Mouse (Mus musculus): Measurements from ENCODE around the gene Klhdc8b. TPM values are rescaled to one million over a fixed set of nuclear protein-coding genes. Genes with fewer than 3 reads are reported as not detected.
A peak's percentile ranks its signal among the peaks of the same experiment; 100 is the strongest.

Klhdc8b gene
- total and polyA plus RNA-seq, 3 experiments = 19.4 to 73.1 (median 24.5) TPM

DNA sequence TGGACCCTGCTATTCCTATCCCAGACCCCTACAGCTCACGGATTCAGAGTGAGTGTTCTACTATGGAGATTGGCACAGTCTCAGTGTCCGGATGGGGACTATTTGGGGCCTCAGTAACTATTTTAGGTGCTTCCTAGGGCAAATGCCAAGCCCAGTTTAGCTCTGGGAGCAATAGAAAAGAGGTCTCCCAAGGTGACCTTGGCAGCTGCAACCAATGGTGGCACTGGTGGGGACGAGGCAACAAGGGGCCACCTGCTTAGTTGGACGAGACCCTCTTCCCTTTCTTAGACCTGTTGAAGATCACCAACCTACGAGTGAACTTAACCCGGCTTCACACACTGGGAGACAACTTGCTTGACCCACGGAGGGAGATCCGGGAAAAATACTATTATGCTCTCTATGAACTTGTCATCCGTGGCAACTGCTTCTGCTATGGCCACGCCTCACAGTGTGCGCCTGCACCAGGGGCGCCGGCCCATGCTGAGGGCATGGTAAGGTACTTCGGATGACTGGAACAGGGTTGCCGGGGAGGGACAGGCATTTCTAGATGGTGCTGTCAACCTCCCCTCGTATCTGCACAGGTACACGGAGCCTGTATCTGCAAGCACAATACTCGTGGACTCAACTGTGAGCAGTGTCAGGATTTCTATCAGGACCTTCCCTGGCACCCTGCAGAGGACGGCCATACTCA is 20.3 kb upstream of the Klhdc8b start:
- DNase-seq = no peak

DNA sequence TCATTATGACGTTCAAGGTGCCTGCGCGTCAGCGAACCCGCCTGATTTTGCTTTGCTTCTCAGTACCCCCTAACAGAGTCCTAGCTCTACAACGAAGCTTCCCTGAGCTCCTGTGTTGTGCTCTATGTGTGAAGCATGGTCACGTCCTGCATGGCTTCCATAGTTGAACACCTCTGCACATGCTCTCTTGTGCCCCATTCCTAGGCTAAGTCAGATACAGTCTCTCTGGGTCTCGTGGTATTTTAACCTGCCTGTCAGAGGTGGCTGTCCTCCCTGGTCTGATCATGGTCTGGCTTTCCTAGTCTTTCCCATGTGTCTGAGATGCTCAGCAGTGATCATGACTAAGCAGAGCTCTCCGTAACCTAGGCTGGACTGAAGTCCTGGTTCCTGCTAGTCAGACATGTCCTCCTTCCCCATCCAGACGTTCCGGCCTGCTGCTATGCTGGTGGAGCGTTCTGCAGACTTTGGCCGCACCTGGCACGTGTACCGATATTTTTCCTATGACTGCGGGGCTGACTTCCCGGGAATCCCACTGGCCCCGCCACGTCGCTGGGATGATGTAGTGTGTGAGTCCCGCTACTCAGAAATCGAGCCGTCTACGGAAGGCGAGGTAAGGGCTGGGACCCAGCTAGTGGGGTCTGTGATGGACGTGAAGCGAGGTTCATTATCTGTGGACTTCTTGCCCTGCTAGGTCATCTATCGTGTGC is 19.6 kb upstream of the Klhdc8b start:
- no peak for DNase-seq

DNA sequence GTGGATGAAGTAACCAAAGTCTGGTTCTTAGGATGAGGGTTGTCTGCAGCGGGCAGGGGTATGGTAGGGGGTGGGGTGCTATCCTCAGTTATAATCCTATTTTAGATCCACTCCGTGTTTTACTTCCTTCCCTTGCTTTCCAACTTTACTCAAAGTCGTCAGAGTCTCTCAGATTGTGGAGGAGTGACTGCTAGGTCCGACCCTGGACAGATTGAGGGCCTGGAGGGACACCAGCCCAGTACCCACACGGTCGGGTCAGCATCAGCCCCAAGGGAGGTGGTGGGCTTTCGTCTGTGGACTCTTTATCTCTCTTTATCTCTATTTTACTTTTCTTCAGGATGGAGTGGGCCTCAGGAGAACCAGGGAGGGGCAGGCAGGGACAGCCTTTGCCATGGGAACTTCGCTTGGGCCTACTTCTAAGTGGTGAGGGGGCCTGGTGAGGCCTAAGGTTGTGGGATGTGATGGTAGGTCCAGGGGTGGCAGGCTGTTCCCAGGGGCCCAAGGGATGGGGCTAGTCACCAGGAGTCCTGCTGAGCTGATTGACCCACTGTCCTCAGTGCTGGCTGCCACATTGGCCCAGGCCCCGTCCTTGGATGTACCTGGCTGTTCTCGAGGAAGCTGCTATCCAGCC is 18.5 kb upstream of the Klhdc8b start, which contains the start of gene Lamb2:
Lamb2 (plus strand) TSS at position 16 of the 631 bp plus-strand sequence.
- DNase-seq = peak; percentile 71

DNA sequence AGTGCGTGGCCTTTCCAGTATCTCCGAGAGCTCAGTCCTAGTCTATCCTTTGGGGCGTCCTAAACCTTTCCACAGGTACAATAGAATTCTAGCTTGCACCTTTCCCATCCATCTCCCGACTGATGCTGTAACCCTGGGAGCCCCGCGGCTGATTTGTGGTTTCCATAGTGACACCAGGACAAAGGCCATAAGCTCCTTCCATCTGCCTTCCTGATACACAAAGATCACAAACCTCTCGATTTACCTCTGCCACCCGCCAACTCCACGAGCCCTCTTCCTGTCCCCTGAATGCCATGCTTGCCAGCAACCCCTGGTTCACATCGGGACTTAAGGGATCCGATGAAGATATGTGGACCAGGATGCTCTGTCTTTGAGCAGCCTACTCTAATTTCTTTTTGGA is 17.9 kb upstream of the Klhdc8b start:
- DNase-seq = no peak

DNA sequence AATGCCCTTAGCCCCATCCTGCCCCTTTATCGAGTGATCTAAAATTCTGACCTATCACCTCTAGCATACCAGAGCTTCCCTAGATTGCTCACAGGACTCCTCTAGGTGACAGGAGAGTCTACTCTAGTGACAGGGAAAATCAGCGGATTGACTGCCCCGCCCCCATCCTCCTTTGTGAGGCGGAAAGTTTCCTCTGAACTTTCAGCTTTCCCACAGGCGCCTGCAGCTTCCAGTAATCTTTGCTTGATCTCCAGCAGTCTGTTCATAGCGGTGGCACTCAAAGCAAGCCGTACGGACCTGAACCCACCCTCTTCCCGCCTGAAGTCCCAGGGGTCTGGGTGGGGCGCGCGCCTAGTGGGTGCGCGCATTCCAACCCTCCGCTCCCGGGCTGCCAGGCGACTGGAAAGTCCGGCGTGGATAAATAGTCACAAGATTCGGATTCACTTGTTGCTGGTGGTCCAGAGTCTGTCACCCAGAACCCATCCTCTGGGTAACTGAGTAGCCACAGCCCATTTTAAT is 17.3 kb upstream of the Klhdc8b start:
- peak; percentile 89 for DNase-seq

DNA sequence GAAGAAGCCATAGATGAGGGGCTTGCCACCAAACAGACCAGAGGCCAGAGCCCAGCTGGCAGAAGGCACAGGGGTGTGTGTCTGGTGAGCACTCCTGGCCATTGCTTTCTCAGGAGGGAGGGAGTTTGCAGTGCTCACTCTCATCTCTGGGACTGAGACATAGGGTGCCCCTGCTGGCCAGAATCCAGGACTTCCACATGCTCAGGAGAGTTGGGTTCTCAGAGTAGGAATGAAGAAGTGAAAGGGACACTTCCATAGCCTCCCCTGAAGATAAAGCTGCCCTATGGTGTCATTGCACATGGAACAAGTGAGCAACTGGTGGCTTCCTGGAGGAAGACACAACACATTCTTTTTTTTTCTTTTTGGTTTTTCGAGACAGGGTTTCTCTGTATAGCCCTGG is 13.1 kb upstream of the Klhdc8b start:
- no peak for DNase-seq

DNA sequence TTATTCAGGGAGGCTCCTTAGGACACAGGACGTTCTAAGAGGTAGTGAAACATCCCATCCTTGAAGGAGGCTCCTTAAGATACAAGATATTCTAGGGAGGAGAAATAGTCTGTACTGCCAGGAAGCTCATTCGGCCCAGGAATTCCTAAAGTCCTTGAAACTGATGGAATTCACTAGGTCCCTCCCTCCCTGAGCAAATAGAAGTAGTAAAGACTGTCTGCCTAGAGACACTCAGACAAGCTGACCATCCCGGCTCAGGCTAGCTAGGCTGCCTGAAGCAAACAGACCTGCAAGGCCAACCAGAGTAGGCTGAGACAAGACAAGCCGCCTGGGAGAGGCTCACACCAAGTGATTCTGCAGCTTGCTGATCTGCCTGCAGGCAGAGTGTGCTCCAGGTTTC is 8.5 kb upstream of the Klhdc8b start:
- no peak for DNase-seq

DNA sequence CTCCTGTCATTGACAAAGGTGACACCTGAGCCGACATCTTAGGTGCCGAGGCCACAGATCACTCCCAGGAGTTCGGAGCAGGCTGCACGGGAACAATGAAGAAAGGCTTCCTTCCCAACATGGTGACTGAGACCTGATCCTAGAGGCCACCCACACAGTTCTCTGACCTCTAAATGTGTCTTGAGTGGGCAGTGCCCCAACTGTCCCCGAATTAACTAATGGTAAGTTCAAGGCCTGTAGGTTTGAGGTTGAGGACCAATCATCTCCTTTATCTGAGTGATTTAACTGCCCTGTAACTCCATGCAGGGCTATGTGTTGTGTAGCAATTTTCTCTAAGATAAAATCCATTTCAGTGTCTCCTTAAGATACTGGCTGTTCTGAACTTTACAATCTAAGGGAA is 8.0 kb upstream of the Klhdc8b start:
- DNase-seq = no peak

DNA sequence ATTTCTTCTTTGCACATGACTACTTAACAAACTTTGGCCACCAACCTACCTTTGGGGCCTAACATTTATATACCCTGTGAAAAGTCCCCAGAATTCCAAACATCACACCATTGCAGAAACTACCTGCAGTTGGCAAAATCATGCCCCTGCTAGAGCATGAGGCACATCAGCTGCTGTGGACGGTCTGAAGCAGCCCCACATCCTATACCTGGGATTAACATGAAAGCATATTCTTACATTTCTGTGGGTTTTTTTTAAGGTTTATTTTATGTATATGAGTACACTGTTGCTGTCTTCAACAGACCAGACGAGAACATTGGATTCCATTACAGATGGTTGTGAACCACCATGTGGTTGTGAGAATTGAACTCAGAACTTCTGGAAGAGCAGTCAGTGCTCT is 4.8 kb upstream of the Klhdc8b start:
- no peak for DNase-seq

DNA sequence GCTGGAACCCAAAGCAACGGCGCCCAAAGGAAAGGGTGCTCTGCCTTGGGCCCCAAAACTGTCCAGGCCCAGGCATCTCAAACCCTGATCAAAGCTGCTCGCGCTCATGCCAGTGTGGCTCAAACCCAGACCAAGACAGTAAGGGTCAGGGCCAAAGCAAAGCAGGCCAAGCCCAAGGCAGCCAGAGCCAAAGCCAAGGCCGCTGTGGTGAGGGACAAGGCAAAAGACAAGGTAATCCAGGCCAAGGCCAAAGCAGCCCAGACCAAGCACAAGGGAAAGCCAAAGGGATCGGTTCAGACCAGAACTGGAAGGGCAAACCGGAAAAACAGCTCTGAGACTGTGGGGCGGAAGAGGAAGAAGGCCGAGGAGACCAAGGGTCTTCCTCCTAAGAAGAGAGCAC is 2.3 kb upstream of the Klhdc8b start:
- DNase-seq = peak; percentile 79

DNA sequence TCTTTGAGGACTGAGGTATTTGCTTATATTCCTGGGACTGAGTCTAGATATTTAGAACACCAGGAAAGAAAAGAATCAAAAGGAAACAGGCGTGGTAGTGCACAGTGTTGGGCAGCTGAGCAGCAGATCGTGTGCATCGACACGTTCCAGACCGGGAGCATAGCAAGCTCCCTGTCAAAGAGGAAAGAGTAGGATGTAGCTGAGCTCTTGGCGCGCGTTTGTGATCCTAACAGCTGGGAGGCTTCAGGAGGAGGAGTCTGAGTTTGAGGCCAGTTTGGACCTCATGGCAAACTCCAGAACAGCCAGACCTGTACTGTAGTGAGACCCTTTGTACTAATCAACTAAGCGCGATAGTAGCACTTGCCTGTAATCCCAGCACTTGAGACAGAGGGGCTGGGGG is 811 bp upstream of the Klhdc8b start:
- DNase-seq = no peak

DNA sequence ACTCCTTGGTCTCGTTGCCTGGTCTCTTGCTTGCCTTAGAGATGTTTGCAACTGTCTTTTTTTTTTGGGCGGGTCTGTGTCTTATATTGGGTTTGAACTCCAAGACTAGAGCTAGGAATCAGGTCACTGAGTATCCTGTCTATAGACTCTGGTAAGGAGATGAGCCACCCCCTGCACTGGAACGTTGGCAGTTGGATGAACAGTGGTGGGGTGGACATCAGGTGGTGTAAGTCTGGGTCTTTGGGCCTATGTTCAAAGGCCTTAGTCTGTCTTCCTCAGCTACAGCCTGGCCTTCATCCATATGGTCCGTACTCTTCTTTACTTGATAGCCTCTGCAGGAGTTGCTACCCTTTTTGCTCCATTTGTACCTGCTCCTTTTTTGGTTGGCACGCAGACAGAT is 294 bp upstream of the Klhdc8b start:
- no peak for DNase-seq

DNA sequence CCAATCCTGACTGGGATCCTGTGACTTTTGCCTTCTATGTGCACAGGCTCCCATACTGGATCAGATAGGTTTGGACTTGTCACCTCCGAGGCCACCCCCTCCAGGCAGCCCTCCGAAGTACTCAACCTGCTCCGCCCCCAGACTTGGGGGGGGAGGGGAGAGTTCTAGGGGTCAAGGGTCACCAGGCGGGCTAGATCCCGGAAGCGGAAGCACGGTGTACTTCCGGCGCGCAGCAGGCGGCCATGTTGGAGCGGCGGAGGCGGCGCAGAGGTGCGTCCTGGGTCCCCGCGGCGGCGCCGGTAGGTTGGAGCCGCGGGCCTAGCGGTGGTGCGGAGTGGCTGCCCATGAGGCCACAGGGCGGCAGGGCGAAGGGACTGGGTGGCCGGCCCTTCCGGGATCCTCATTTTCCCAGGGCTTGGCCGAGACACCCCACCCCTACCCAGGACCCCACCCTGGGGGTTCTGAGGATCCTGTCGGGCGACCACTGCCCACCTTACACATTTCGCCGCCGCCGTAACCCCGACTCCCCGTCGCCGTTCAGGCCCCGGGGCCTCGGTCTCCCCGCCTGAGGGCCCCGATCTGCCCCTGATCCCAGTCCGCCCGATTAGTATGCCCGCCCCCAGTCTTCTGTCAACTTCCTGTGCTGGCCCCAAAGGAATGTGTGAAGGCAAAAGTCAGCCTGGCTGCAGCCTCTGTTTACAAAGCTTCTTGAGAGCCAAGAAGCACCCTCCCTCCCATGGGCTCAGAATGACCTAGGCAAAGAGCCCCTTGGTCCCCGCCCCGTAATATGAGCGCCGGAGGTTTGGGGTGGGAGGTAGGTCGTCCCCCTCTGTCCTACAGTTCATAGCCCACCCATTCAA is 832 bp downstream of the Klhdc8b start, which contains the start of gene Ccdc71:
Ccdc71 (plus strand) TSS at position 209 of the 860 bp plus-strand sequence.
- peak; percentile 91 for DNase-seq

DNA sequence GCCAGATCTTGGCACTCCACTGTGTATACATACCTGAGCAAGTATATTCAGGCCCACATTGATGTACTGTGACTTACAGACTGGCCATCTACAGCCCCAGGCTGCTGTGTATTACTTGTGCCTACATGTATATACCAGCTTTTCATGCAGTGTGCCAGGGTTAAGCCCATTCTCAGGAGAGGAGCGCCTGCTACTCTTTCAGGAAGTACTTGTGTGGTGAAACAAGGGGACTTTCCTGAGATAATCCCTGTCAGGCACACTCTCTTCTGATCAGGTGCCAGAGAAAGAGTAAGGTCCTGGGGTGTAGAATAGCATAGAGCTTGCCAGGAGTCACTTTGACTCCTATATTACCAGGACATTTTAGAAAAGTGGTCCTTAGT is 1.5 kb downstream of the Klhdc8b start:
- no peak for DNase-seq

DNA sequence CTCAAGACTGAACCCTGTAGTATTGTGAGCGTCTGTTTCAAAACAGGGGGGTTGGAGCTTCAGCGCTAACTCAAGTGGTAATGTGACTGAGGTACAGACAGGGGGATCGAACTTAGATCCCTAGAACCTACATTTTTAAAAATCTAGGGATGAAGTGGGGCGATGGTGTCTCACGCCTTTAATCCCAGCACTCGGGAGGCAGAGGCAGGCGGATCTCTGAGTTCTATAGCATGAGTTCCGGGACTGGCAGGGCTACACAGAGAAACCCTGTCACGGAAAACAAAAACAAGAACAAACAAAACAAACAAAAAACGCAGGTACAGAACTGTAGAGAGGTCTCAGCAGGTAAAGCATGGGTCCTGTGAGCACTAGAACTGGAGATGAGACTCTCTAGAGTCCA is 4.4 kb downstream of the Klhdc8b start:
- DNase-seq = no peak

DNA sequence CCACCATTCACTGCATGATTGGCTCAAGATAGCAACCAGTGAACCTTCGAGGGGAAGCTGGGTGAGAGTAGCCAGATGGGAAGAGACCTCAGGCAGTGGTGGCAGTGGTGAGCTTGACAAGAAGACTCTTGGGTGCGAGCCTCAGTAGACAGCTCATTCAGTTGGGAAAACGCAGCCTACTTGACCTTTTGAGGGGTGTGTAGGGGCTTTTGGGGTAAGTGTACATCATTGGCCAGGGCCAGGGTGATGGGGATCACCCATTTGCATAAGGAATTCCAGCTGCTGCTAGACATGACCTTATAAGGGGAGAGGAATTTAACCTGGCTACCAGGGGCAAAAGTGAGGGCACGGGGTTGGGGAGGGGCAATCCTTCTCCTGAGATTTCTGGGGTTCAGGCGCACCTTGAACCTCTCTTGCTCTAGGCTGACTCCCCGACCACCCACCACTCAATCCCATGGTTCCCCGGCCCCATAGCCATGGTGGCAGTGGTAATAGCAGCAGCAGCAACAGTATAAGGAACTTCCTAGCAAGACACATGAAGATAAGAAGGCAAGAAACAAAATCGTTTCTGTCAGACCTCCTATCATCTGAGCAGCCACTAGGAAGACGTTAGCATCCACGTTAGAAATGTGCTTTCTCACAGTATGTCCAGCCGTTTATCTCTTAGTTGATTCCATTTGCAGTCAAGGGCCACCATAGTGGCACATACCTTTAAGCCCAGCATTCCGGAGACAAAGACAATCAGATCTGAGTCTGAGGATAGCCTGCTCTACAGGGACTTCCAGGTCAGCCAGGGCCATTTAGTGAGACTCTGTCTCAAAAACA is 5.4 kb downstream of the Klhdc8b start:
- DNase-seq = no peak

DNA sequence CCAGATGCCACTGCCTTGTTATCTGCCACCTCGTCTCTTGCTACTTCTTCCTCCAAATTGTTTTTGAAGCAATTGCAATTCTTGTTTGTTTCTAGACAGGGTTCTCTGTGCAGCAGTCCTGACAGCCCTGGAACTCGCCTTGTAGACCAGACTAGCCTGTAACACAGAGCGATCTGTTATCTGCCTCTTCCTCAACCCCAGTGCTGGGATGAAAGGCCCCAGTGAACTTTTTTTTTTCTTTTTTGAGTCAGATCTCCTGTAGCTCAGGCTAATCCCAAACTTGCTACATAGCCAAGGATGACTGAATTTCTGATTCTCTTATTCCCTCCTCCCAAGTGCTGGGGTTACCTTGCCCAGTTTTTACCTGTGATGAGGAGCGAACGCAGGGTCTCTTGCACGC is 7.0 kb downstream of the Klhdc8b start:
- DNase-seq = no peak

DNA sequence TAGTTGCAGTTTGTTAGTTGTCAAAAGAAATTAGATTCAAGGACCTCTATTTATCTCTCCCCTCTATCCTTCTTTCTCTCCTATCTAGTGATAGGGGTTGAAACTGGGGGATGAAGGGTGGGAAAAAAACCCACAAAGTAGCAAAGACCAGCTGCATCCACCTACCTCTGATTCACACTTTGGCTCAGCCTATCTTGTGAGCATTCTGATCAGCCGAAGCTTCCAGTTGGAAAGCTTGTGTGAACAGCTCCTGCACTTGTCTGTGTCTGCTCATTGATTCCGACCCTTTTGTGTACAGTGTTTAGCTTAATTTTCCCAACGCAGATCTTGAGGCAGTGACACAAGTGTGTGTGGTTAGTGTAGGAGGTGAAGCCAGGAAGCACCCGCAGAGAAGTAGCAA is 7.9 kb downstream of the Klhdc8b start:
- no peak for DNase-seq

DNA sequence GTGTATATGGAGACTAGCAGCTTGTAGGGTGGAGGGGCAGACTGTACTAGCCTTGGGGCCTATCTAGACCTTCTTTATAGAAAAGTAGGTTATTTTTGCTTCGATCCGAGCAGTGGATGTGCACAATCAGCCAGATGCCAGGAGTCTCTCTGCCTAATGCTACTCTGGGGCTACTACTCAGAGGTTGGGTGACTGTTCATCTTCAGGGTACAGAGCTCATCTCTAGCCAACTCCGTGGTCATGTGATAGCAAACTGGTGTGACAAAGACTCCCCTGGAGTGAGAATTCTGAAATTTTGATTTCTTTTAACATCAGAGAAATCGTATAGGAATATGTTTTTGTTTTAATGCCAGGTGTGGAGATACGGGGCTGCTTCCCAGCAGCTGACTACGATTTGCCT is 8.5 kb downstream of the Klhdc8b start:
- no peak for DNase-seq

DNA sequence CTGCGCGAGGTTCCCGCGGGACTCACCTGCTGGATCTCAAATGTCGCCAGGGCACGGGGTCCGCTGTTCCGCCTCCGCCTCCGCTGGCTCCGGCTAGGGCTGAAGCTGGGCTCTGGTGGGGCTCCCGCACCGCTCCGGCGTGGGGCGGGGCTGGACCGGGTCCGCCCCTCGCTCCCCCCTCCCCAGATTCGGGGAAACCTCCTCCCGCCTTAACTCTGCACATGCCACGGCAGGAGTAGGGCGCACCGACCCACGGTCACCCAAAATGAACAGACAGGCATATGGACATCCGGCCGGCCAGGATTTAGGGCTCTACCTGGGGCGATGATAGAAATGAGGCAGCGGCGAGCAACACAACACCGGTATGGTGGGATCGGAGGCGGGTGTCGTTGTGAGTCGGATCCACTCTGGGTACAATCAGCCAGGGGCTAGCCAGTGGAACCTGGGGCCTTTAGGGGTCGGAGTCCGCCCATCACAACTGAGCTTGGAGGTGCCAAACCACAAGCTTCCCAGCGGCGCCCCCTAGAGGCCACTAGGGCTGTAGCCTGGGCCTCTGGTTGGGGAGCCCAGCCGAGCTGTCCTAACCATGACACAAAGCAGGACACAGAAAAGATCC is 9.0 kb downstream of the Klhdc8b start:
- DNase-seq = peak; percentile 89

All from adrenal gland, adult 2 months (tissue).